Mouse (Mus musculus) heart, postnatal 0 days (tissue): ENCODE measurements around the gene Rpsa.

Source experiments
- CTCF ChIP-seq: IDR thresholded peaks from 2 replicates; pipeline ENCODE4 v1.5.1; 2016; ENCODE audit warnings: antibody characterized with exemption, control low read depth, low read depth
- EP300 ChIP-seq: IDR thresholded peaks from 2 replicates; pipeline ENCODE4 v1.6.1; 2016; ENCODE audit warnings: antibody characterized with exemption, low read depth

- TF ChIP-seq CTCF = no peak
- no peak for TF ChIP-seq EP300
These were observed 51.3 kb downstream of the Rpsa start for GRCm38 (mm10) chr9:120178813-120179212.
